Mouse (Mus musculus) olfactory bulb, adult 2 months (tissue): ENCODE data around the gene Atp13a5.

Source experiments
- CTCF ChIP-seq: fragments of 200-500 bp; IDR thresholded peaks from 2 replicates; pipeline ENCODE4 v1.5.1; 2012; ENCODE audit warnings: low read depth, mild to moderate bottlenecking, low read length, moderate library complexity; ENCODE audit not compliant: insufficient read depth
- POLR2A ChIP-seq: fragments of 200-500 bp; IDR thresholded peaks from 2 replicates; pipeline ENCODE4 v1.6.1; 2012; ENCODE audit warnings: mild to moderate bottlenecking, low read depth, low read length, moderate library complexity; ENCODE audit not compliant: insufficient read depth

DNA sequence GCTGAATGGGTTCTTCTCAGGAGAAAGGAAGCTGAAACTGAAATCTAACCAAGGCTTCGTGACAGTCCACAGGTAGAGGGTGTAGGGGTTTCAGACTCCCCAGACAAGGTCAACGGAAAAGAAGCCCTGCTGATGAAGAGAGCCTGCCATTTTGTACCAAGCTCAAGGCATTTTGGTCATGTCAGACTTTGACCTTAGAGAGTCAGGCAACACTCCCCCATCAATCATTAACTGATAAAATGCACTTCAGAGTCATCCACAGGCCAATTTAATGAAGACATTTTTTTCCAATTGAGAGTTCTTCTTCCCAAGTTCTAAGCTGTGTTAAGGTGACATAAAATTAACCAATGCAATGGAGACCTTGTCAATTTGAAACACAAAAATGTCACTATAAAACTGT is 177.4 kb downstream of the Atp13a5 start:
- TF ChIP-seq CTCF (no peak), POLR2A (no peak)
